Mouse (Mus musculus) kidney, adult 2 months (tissue): ENCODE data around the gene Wnt4.

ENCODE experiments used
- CTCF ChIP-seq: fragments of 200-500 bp; conservative IDR thresholded peaks from 2 replicates; pipeline ENCODE4 v1.5.1; 2011; ENCODE audit warnings: low read depth, mild to moderate bottlenecking, control low read depth, low read length, moderate library complexity, mixed read lengths; ENCODE audit not compliant: insufficient read depth, insufficient read length
- POLR2A ChIP-seq: fragments of 200-500 bp; IDR thresholded peaks from one replicate; pipeline ENCODE4 v1.6.1; 2011; ENCODE audit warnings: low read depth, low read length, control low read depth

GRCm38 (mm10) chr4:137235368-137235767, 41.9 kb upstream of the Wnt4 start:
- TF ChIP-seq CTCF: no peak
- no peak for TF ChIP-seq POLR2A
